Mouse (Mus musculus) cerebellum, postnatal 4 days (tissue): ENCODE measurements at regions not wholly inside any gene's neighbourhood (a gene's known extent, or its start where the extent isn't known, plus 50 kb on each side); places are given as distances from the start of the nearest gene placed in this dataset.

Source experiments
- DNase-seq, 2 experiments: peaks; one replicate each; pipeline ENCODE4 v3.0.0; 2022; ENCODE audit warnings: low spot score in 2 of 2, mixed read lengths in 1 of 2

GRCm38 (mm10) chr1:77790974-77791373, 276.1 kb upstream of the Epha4 start:
- DNase-seq, result no peak

- DNase-seq, result no peak
Observed at GRCm38 (mm10) chr1:77754326-77754725, 239.4 kb upstream of the Epha4 start.

- DNase-seq, result peak in 1 of 2 experiments; percentile 20
Observed at GRCm38 (mm10) chr1:77748483-77749465, 233.9 kb upstream of the Epha4 start.

GRCm38 (mm10) chr1:77732099-77732498, 217.2 kb upstream of the Epha4 start:
- DNase-seq, result peak in 1 of 2 experiments; percentile 4

GRCm38 (mm10) chr1:77727561-77727960, 212.7 kb upstream of the Epha4 start:
- no peak for DNase-seq

- DNase-seq, result no peak
Observed at GRCm38 (mm10) chr1:77723246-77723645, 208.4 kb upstream of the Epha4 start.

- DNase-seq, result no peak
Observed at GRCm38 (mm10) chr1:77720859-77721258, 206.0 kb upstream of the Epha4 start.

GRCm38 (mm10) chr1:77713001-77713400, 198.1 kb upstream of the Epha4 start:
- DNase-seq, result no peak

GRCm38 (mm10) chr1:77708202-77709020, 193.5 kb upstream of the Epha4 start:
- DNase-seq, result no peak

- DNase-seq, result no peak
Observed at GRCm38 (mm10) chr1:77695228-77696018, 180.5 kb upstream of the Epha4 start.

GRCm38 (mm10) chr1:77663345-77663744, 148.5 kb upstream of the Epha4 start:
- no peak for DNase-seq

- DNase-seq, result no peak
Observed at GRCm38 (mm10) chr1:77660436-77660835, 145.5 kb upstream of the Epha4 start.

- DNase-seq, result no peak
Observed at GRCm38 (mm10) chr1:77637025-77637424, 122.1 kb upstream of the Epha4 start.

GRCm38 (mm10) chr1:77629496-77630281, 114.8 kb upstream of the Epha4 start:
- no peak for DNase-seq

- no peak for DNase-seq
Observed at GRCm38 (mm10) chr1:77628861-77629260, 114.0 kb upstream of the Epha4 start.

- no peak for DNase-seq
Observed at GRCm38 (mm10) chr1:77617490-77617889, 102.6 kb upstream of the Epha4 start.

- DNase-seq, result no peak
Observed at GRCm38 (mm10) chr1:77600509-77600908, 85.6 kb upstream of the Epha4 start.

- no peak for DNase-seq
Observed at GRCm38 (mm10) chr1:77592649-77593048, 77.8 kb upstream of the Epha4 start.

- peak in 1 of 2 experiments; percentile 10 for DNase-seq
Observed at GRCm38 (mm10) chr1:77592248-77592647, 77.4 kb upstream of the Epha4 start.

- DNase-seq, result no peak
Observed at GRCm38 (mm10) chr1:77589423-77589822, 74.5 kb upstream of the Epha4 start.

- DNase-seq, result no peak
Observed at GRCm38 (mm10) chr1:77585520-77585919, 70.6 kb upstream of the Epha4 start.
